Mouse (Mus musculus): ENCODE data around the gene Mgst3. TPM values are rescaled to one million over a fixed set of nuclear protein-coding genes. Genes with fewer than 3 reads are reported as not detected.

Mgst3 gene
- polyA plus RNA-seq (2014; fragmentation: Illumina TruSeq; extraction: RNeasy Lipid Tissue Mini Kit (QIAGEN cat#74804); ENCODE audit: low read depth, low replicate concordance): 2.4 TPM

DNA sequence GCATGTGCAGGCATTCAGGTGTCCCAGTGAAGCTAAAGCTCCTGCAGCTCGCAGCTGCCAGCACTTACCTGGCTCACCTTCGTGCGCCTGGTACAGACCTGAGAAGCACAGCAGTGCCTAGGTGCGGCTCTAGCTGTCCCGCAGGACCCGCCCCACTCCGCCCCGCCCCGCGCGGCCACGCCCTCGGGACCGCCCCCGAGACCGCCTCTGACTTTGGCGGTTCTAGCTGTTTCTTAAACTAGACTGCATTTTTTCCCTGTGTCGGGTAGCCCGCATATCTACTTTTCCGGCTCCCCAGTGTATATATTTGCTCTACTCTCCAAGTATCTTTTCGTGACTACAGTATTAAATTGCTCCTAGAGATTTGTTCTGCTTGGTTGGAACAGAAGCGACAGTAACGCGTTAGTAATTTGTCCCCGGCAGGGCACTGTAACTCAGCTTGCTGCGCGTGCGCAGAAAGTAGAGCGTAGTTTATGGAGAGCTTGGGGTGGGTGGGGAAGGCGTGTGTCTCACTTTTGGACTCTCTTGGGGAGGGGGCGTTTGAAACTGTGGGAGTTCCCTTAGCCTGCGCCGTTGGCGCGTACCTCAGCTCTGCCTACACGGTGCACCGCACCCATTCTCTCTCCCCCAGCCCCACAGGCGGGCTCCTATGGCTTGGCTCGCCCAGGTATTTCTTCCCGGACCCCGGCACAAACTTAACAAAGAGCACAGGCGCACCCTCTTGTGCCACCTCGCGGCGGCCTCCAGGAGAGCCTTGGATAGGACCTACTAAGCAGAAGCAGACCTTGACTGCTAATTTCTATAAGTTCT, at the start of gene Mgst3:
TSS of gene Mgst3 (minus strand) at position 159 of the 810 bp plus-strand sequence.

GRCm38 (mm10) chr1:167349815-167350596, 43.6 kb downstream of the Mgst3 start, which contains the start of gene Aldh9a1:
Gene Aldh9a1, plus strand, starts transcription at chr1:167349991.

Other genes starting within 250 kb of the Mgst3 start
- 8.8 TPM for gene Uck2, start 108.5 kb downstream of the Mgst3 start, polyA plus RNA-seq (2014; fragmentation: Illumina TruSeq; extraction: RNeasy Lipid Tissue Mini Kit (QIAGEN cat#74804); ENCODE audit: low read depth, low replicate concordance)
- gene Tmco1, start 85.5 kb downstream of the Mgst3 start, polyA plus RNA-seq (2014; fragmentation: Illumina TruSeq; extraction: RNeasy Lipid Tissue Mini Kit (QIAGEN cat#74804); ENCODE audit: low read depth, low replicate concordance): 707 TPM
- 233 TPM for gene Aldh9a1, start 43.9 kb downstream of the Mgst3 start, polyA plus RNA-seq (2014; fragmentation: Illumina TruSeq; extraction: RNeasy Lipid Tissue Mini Kit (QIAGEN cat#74804); ENCODE audit: low read depth, low replicate concordance)
- gene Lrrc52, start 72.9 kb upstream of the Mgst3 start, polyA plus RNA-seq (2014; fragmentation: Illumina TruSeq; extraction: RNeasy Lipid Tissue Mini Kit (QIAGEN cat#74804); ENCODE audit: low read depth, low replicate concordance): 3.8 TPM
- 0.44 TPM for gene Rxrg, start 204.5 kb upstream of the Mgst3 start, polyA plus RNA-seq (2014; fragmentation: Illumina TruSeq; extraction: RNeasy Lipid Tissue Mini Kit (QIAGEN cat#74804); ENCODE audit: low read depth, low replicate concordance)